Mouse (Mus musculus): Measurements from ENCODE around the gene Cdc42bpa. TPM values are rescaled to one million over a fixed set of nuclear protein-coding genes. Genes with fewer than 3 reads are reported as not detected.

The Cdc42bpa gene
- polyA plus RNA-seq, 1 experiment, result 24.6 TPM

DNA sequence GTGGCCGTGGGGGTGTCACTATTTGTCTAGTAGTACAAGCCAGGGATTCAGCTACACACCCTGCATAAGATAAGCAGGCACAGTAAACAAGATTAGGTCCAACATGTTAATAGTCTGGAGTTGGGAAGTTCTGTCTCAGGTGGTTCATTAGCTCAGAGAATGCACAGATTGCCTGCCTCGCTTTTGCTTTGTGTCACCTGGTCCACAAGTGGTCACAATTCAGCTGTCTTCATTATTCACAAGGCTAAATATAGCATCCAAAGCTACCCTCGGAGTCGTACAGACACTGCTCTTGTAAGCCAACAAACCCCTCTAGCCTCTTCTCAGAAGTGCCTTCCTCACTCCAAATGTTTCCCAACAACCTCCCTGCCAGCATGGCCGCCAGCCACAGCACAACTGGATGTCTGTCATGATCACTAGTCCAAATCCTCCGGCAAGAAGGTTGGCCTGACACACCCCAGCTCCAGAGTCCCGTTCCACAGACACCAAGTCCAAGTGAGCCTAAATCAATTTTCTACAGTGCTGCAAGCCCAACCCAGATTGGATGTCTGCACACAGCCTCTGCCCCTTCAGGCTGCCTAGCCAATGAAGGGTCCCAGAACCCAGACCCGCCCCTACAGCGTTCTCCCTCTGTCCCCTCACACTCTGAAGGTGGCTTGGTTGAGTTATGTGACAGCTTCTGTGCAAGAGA is 234.7 kb downstream of the Cdc42bpa start:
- peak overlapping the region; percentile 91 for H3K27ac ChIP-seq (replicated peaks; ENCODE audit: low read depth, low read length)
- H3K4me1 ChIP-seq (ENCODE audit: control insufficient read depth, insufficient read depth, insufficient read length, low read length), result no peaks in the 10 kb centered on the region; the same call in 1 of the 2 replicates
- peak overlapping the region; percentile 76 for H3K4me3 ChIP-seq (ENCODE audit: insufficient read depth, low read depth, low read length)

DNA sequence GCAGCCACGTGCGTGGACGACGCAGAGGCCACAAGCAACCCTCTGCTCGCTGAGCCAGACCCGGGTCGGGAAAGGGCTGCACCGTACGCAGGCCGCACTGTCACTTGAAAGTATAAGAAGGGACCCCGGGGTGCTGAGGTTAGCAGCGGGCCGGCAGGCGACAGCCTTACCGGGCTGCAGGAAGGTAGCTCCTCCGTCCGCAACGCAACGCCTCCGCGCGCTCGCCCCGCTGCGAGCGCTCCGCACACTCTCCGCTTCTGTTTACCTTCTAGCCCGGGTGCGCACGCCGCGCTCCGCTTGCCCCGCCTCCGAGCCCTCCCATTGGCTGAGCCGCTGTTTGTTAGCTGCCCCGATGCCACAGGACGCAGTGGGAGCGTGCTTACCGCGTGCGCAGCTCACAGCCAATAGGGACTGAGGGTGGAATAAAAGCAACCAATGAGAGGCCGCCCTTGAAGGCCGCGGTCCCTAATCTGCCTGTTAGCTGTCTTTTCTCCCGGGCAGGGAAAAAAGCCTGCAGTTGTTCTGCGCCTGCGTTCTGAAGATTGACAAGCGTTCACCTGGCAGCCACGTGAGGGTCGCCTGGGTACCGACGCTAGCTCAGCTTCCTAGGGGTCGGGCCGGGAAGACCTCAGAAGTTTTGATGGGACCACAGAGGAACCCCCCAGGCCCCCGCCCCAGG is 235.6 kb downstream of the Cdc42bpa start:
- peak overlapping the region; percentile 76 for H3K4me3 ChIP-seq (ENCODE audit: insufficient read depth, low read depth, low read length)
- no peaks in the 10 kb centered on the region; the same call in 1 of the 2 replicates for H3K4me1 ChIP-seq (ENCODE audit: control insufficient read depth, insufficient read depth, insufficient read length, low read length)
- H3K27ac ChIP-seq (replicated peaks; ENCODE audit: low read depth, low read length), result peak overlapping the region; percentile 91

DNA sequence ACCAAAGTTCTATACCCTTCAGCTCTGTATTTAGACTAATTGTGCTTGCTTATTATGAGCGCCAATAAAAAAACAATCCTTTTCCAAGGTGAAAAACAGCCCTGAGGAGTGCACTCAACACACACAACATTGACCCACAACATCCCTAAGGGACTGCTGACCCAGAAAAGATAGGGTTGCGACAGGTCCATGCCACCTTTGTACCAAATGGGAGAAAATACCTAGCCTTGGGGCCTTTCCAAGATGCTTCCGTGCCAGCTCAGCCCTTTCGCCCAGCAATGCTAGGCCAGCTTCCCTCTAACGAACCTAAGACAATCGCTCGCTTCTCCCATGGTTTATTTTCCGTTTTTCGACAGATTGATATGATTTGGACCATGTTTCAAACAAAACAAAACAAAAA is 236.2 kb downstream of the Cdc42bpa start:
- H3K27ac ChIP-seq (replicated peaks; ENCODE audit: low read depth, low read length), result peak overlapping the region; percentile 79

DNA sequence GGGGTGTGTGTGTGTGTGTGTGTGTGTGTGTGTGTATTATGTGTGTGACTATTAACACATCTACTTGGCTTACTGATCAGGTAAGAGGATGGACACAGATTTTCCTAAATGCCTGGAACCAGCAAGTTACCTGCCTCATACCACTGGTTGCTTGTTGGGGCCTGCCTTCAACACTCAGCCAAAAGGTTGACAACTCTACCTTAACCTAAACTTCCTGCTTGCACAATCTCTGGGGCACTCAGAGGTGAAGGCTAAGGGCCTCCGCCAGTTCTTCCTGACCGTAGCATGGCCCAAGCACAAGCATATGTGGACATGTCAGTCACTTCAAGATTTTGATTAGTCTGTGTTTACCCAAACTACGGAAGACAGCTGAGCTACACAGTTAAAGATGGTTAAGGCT is 237.7 kb downstream of the Cdc42bpa start:
- H3K27ac ChIP-seq (replicated peaks; ENCODE audit: low read depth, low read length), result peak overlapping the region; percentile 63
- H3K4me1 ChIP-seq (ENCODE audit: control insufficient read depth, insufficient read depth, insufficient read length, low read length), result no peaks in the 10 kb centered on the region; the same call in 1 of the 2 replicates
- H3K4me3 ChIP-seq (ENCODE audit: insufficient read depth, low read depth, low read length), result no peak overlapping the region

More for the DNA sequence above, 236.2 kb downstream of the Cdc42bpa start:
- Histone ChIP-seq H3K4me3 (ENCODE audit: insufficient read depth, low read depth, low read length) (peak overlapping the region; percentile 46), H3K4me1 (ENCODE audit: control insufficient read depth, insufficient read depth, insufficient read length, low read length) (no peaks in the 10 kb centered on the region; the same call in 1 of the 2 replicates)

DNA sequence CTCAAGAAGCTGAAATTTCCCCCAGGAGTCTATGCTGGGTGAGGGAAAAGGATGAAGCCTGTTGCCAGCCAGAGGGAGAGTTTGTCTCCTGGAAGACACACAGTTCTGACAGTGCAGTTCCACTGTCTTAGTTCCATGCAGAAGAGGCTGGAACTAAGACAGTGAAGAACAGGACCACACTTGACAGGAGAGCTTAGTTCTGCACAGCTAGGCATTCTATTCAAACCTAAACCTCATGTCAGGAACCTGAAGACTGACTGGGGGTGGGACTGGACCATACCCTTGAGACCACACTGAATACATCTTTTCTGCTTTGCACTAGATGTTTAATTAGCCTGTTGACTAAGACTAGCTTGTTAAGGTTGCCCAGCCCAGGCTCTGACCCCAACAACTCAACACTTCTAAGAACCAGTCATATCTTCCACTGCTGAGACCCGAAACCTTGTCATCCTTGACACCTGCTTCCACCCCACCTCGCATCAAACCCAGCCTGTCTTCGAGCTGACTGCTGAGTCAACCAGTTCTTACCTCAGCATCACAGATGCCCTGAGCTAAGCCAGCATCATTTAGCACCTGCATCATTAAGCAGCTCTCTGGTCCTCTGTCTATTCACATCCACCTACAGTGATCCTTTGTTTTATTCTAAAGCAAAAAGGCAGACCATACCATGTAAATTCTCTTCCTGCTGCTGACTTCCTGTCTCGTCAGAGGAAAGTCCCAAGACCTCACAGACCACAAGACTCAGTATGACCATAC is 238.9 kb downstream of the Cdc42bpa start, which contains the start of gene Coq8a:
Gene Coq8a (minus strand): TSS at position 644 of the 756 bp plus-strand sequence.
- Histone ChIP-seq H3K4me3 (ENCODE audit: insufficient read depth, low read depth, low read length) (no peak within 1 kb of the TSS), H3K27ac (replicated peaks; ENCODE audit: low read depth, low read length) (no peak within 1 kb of the TSS), H3K4me1 (ENCODE audit: control insufficient read depth, insufficient read depth, insufficient read length, low read length) (no peaks in the 10 kb centered on the region; the same call in 1 of the 2 replicates)

DNA sequence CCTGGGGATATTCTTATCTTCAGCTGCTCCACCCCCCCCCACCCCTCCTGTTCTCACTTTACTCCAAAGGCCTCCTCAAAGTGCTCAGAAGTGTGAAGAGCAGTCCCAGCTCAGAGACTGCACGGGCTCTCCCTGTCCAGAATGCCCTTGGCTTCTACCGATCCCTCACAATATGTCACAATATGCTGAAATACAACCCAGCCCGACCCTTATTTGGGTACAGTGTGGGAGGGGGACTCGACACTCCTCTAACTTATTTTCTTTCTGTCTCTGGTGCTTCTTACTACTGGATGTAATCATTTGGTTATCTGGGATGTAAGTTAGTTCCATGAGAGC is 239.4 kb downstream of the Cdc42bpa start:
- Histone ChIP-seq H3K27ac (replicated peaks; ENCODE audit: low read depth, low read length) (no peak overlapping the region), H3K4me1 (ENCODE audit: control insufficient read depth, insufficient read depth, insufficient read length, low read length) (no peaks in the 10 kb centered on the region; the same call in 1 of the 2 replicates), H3K4me3 (ENCODE audit: insufficient read depth, low read depth, low read length) (no peak overlapping the region)

DNA sequence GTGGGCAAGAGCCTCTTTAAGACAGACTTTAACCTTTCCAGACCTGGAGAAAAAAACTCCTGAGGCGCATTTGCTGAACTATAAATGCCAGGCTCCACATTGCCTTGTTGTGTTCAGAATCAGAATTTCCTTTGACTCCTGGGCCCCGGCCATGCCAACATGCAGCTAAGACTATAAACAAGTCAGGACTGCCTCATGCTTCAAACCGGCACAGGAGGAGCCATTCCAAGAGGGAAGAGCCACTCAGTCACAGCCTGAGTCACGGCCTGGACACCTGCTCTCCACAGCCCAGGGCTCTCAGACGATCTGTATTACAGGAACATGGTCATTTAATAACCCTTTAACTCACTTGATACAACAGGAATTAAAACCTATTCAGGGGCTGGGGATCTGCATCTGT is 240.4 kb downstream of the Cdc42bpa start:
- no peak overlapping the region for H3K27ac ChIP-seq (replicated peaks; ENCODE audit: low read depth, low read length)
- no peak overlapping the region for H3K4me3 ChIP-seq (ENCODE audit: insufficient read depth, low read depth, low read length)

DNA sequence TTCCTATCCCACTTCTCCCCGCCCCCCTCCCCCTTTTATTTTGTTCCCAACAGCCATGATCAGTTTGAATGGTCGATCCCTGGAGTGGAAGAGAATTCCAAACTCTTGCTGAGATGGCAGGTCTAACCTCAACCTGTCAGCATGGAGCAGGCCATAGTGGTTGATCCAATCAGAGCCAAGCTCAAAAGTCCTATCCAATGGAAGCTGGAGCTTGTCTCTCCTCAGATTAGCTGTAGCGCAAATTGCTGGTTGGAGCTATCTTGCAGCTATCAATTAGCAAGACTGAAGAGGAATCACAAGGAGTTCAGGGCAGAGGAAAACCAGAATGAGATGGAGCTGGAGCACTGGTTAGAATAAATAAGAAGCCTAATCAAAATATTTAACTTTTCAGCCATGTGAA is 248.1 kb downstream of the Cdc42bpa start:
- H3K4me3 ChIP-seq (ENCODE audit: insufficient read depth, low read depth, low read length), result no peak overlapping the region
- no peaks in the 10 kb centered on the region for H3K4me1 ChIP-seq (ENCODE audit: control insufficient read depth, insufficient read depth, insufficient read length, low read length)
- peak overlapping the region; percentile 69; the same call in 1 of the 2 replicates for H3K27ac ChIP-seq (replicated peaks; ENCODE audit: low read depth, low read length)

More for the DNA sequence above, 240.4 kb downstream of the Cdc42bpa start:
- H3K4me1 ChIP-seq (ENCODE audit: control insufficient read depth, insufficient read depth, insufficient read length, low read length), result no peaks in the 10 kb centered on the region; the same call in 1 of the 2 replicates

DNA sequence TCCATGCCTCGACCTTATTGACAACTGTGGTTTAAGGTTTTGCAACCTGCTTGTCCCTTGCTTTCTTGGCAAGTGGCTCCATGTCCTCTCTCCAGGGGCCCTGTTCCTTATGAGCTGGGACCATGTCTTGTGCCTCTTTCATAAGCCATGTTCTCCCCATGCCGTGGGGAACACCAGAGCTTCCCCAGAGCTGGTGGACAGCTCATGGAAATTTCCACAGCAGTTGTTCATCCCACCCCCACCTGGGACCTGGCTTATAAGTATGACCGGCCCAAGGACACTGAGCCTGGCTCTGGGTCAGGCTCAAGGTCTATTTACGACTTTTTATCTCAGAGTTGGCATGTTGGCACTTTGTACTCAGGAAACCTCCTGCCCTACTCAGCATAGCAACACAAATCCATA is 249.8 kb downstream of the Cdc42bpa start:
- Histone ChIP-seq H3K27ac (replicated peaks; ENCODE audit: low read depth, low read length) (peak overlapping the region; percentile 68), H3K4me3 (ENCODE audit: insufficient read depth, low read depth, low read length) (no peak overlapping the region), H3K4me1 (ENCODE audit: control insufficient read depth, insufficient read depth, insufficient read length, low read length) (no peaks in the 10 kb centered on the region)

DNA sequence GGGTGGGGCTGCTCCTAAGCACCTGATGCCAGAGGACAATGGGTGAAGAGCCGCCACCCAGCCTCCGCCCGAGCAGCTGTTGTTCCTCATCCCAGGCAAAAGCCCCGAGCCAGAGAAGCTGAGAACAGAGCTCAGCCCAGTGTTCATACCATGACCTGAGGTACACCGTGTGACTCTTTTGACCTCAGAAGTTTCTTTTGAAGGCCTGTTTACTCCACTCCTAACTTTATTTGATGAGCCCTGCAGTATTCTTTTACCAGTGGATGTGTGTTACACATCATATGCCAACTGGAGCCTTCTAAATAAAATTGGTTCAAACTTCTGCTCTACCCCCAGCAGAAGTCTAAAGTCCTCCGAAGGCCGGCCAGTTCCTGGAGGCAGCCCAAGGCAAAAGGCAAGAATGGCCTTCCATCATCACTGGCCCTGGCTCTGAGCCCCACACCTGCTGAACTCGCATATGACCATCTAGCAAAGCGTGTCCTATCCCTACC is 250.6 kb downstream of the Cdc42bpa start:
- peak overlapping the region; percentile 68 for H3K27ac ChIP-seq (replicated peaks; ENCODE audit: low read depth, low read length)
- no peaks in the 10 kb centered on the region for H3K4me1 ChIP-seq (ENCODE audit: control insufficient read depth, insufficient read depth, insufficient read length, low read length)
- H3K4me3 ChIP-seq (ENCODE audit: insufficient read depth, low read depth, low read length), result no peak overlapping the region

DNA sequence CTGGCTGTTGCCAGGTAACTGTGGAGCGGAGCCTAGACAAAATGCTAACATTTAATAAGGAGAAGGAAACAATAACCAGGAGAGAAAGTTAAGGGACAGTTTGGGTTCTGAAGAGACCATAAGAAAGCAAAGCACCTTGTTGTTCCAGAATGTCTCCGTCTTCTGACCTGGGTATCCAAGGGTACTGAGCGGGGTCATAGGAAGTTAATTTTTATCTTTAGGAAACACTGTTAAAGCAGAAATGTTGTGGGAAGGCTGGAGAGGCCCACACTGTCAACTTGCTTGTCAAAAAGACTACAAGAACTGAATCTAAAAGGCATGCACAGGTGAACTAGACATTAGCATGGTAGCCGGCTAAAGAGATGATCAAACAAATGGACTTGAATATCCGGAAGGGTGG is 252.6 kb downstream of the Cdc42bpa start:
- no peak overlapping the region for H3K27ac ChIP-seq (replicated peaks; ENCODE audit: low read depth, low read length)
- H3K4me1 ChIP-seq (ENCODE audit: control insufficient read depth, insufficient read depth, insufficient read length, low read length), result no peaks in the 10 kb centered on the region

DNA sequence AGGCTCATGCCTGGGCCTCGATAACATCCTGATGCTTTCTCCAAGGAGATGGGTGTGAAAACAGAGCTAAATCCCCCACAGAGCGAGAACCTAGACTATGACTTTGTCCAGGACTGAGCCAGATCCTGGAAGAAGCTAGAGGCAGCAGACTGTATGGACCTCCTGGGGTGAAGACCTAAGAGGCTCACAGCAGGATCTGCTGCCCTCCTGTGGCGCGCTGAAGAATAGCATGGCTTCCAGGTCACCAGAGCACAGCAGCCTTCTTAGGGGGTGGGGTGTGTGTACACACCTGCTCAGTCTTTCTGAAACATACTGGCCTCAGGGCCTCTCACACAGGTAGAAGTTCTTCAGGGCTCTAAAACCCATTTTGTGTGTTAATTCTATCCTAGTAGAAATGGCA is 254.8 kb downstream of the Cdc42bpa start:
- Histone ChIP-seq H3K27ac (replicated peaks; ENCODE audit: low read depth, low read length) (no peak overlapping the region), H3K4me3 (ENCODE audit: insufficient read depth, low read depth, low read length) (no peak overlapping the region), H3K4me1 (ENCODE audit: control insufficient read depth, insufficient read depth, insufficient read length, low read length) (no peaks in the 10 kb centered on the region)

More for the DNA sequence above, 252.6 kb downstream of the Cdc42bpa start:
- H3K4me3 ChIP-seq (ENCODE audit: insufficient read depth, low read depth, low read length), result no peak overlapping the region

All from brown adipose tissue, adult 24 weeks (tissue).